Mouse (Mus musculus): ENCODE data around the gene Sdhc. TPM values are rescaled to one million over a fixed set of nuclear protein-coding genes. Genes with fewer than 3 reads are reported as not detected.
"Not testable (repeated sequence)": the region's sequence is repeated elsewhere in the genome, so short reads cannot be mapped to it uniquely, and the experiment has no call there.

Sdhc gene
- total RNA-seq, 2 experiments from 2014 or later, result 191 to 202 TPM

DNA sequence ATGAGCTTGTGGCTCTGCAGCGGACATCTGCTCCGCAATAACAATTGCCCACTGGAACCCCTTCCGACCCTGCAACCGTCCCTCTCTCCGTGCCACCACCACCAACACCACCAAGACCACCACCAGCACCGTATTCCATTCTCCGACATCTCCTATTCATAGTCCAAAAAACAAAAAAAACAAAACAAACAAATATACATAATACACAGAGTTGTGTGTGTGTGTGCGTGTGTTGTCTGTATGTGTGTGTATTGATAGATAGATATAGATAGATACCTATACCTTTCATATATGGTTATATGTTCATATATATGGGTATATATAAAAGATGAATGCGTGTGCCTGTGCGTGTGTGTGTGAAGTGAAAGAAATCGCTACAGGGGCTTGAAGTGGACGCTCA is 72.0 kb downstream of the Sdhc start:
- not testable (repeated sequence) for DNase-seq

DNA sequence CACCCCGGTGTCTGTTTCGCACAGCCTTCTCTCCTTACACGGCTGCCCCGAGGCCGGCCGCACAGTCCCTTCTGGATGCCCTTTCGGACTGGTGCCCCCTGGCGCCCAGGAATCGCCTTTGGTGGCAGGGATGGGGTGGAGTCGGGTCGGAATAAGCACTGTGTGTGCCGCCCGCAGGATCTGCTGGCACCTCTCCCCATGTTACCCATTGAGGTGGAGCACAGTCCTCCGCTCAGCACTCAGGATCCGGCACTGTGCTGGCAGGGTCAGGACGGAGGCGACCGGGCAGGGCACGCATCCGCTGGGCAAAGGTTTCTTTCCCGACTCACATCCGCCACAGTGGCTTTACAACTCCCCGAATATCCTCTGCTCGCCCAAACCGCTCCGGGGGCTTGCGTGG is 72.4 kb downstream of the Sdhc start:
- DNase-seq, result not testable (repeated sequence)

DNA sequence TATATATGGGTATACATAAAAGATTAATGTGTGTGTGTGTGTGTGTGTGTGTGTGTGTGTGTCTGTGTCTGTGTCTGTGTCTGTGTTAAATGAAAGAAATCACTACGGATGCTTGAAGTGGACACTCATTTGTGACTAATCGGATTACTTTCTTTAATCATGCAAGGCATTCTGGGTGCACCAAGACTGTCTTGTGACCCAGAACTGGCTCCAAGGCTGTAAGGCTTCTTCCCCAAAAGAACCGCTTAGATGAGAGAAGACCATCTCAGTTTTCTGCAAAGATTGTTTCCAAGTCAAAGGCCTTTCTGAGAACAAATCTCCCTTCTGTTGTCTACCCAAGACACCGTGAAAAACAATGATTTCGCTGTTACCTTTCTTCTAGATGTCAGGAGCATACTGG is 73.2 kb downstream of the Sdhc start:
- DNase-seq, result not testable (repeated sequence)

Small RNA genes within 50 kb of the gene (microRNA-seq; reads per million reads assigned to microRNA genes)
- gene Gm27844, result 0 reads per million in 2 experiments

Other genes starting within 250 kb of the Sdhc start
- gene Fcrlb, start 237.7 kb downstream of the Sdhc start, total RNA-seq (2021), result under 1 TPM; 0.45 to 0.58 TPM
- gene Fcrla, start 223.0 kb downstream of the Sdhc start, total RNA-seq (2021), result not detected
- 1 to 10 TPM; 4.5 to 4.6 TPM for gene Fcgr2b, start 174.1 kb downstream of the Sdhc start, total RNA-seq (2021)
- under 1 TPM in 1 of 2 experiments, not detected in 1; 0.30 TPM for gene Fcgr4, start 131.7 kb downstream of the Sdhc start, total RNA-seq (2021)
- gene Fcgr3, start 85.7 kb downstream of the Sdhc start, total RNA-seq (2021), result 10 to 100 TPM in 1 of 2 experiments, 1 to 10 TPM in 1; 9.7 to 10.4 TPM
- gene Cfap126, start 36.7 kb downstream of the Sdhc start, total RNA-seq (2021), result 1 to 10 TPM in 1 of 2 experiments, under 1 TPM in 1; 0.92 to 1.8 TPM
- gene Mpz, start 108 bp upstream of the Sdhc start, total RNA-seq (2021), result not detected
- 10 to 100 TPM; 39.4 to 42.3 TPM for gene Pcp4l1, start 45.7 kb upstream of the Sdhc start, total RNA-seq (2021)
- gene Nr1i3, start 63.4 kb upstream of the Sdhc start, total RNA-seq (2021), result under 1 TPM; 0.20 to 0.25 TPM
- gene Tomm40l, start 71.9 kb upstream of the Sdhc start, total RNA-seq (2021), result 10 to 100 TPM; 72.4 to 80.2 TPM
- gene Apoa2, start 74.5 kb upstream of the Sdhc start, total RNA-seq (2021), result 1 to 10 TPM in 1 of 2 experiments, not detected in 1; 1.2 TPM
- 10 to 100 TPM; 13.5 to 15.2 TPM for gene Fcer1g, start 83.8 kb upstream of the Sdhc start, total RNA-seq (2021)
- 10 to 100 TPM; 15.1 to 15.5 TPM for gene Adamts4, start 99.8 kb upstream of the Sdhc start, total RNA-seq (2021)
- 100 to 1,000 TPM; 275 to 286 TPM for gene Ndufs2, start 100.8 kb upstream of the Sdhc start, total RNA-seq (2021)
- gene B4galt3, start 119.7 kb upstream of the Sdhc start, total RNA-seq (2021), result 10 to 100 TPM; 68.5 to 76.8 TPM
- gene Ppox, start 130.6 kb upstream of the Sdhc start, total RNA-seq (2021), result 10 to 100 TPM; 28.0 to 31.4 TPM
- gene Usp21, start 137.4 kb upstream of the Sdhc start, total RNA-seq (2021), result 10 to 100 TPM; 66.9 to 70.5 TPM
- gene Ufc1, start 144.4 kb upstream of the Sdhc start, total RNA-seq (2021), result 100 to 1,000 TPM; 101 to 112 TPM
- 10 to 100 TPM; 36.5 to 41.3 TPM for gene Dedd, start 178.5 kb upstream of the Sdhc start, total RNA-seq (2021)
- 10 to 100 TPM; 45.9 to 49.5 TPM for gene Nit1, start 195.0 kb upstream of the Sdhc start, total RNA-seq (2021)
- 100 to 1,000 TPM; 160 to 166 TPM for gene Pfdn2, start 195.1 kb upstream of the Sdhc start, total RNA-seq (2021)
- gene Klhdc9, start 210.2 kb upstream of the Sdhc start, total RNA-seq (2021), result 1 to 10 TPM; 4.1 to 4.7 TPM
- 1 to 10 TPM; 3.6 to 4.7 TPM for gene Nectin4, start 219.5 kb upstream of the Sdhc start, total RNA-seq (2021)
- 1 to 10 TPM; 2.0 to 2.1 TPM for gene Arhgap30, start 238.4 kb upstream of the Sdhc start, total RNA-seq (2021)

Data from layer of hippocampus, postnatal 36 days (tissue).